In the genomic region with DNA sequence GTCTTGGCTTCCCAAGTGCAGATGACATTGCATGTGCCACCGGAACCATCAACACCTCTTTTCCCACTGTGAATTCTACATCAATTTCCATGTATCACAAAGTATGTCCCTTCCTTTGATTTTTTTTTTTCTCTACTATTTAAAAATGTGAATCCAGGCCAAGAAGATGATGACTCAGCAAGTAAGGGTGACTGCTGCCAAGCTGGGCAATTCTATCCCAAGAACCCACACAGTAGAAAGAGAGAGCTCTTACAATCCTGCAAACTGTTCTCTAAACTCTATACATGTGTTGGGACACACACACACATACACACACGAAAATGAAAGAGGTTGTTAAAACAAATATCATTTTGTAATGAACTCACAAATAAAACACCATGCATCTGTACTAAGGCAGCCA, we compare ENCODE assay signal across 26 mouse cellular contexts. TPM values are rescaled to one million over a fixed set of nuclear protein-coding genes. Genes with fewer than 3 reads are reported as not detected.
DNase-seq lines count a peak whose midpoint lies in the region; ATAC-seq lines count a peak whose summit lies in the region.
"Had no signal": no experiment of that assay in that cellular context is flagged by ENCODE, and none has a peak within 500 bp of the region (broad histone marks: within the 10 kb centered on the region; RNA-seq: fewer than 3 reads in every experiment).

No protein-coding gene starts in this region.

- no peak overlapping the region for H3K4me2 ChIP-seq in intestine, embryonic 14.5 days (ENCODE audit: low read length)
- no peak overlapping the region for H3K4me2 ChIP-seq in intestine, embryonic 15.5 days (replicated peaks)
- H3K4me2 ChIP-seq: heart, embryonic 13.5 days; liver, embryonic 13.5 days; lung, embryonic 14.5 days; midbrain, embryonic 13.5 days had no signal

- peak; percentile 25 for DNase-seq in cerebellum, adult 9-10 months
- DNase-seq in cerebellum, adult 9-11 months, result no peak
- DNase-seq in intestine, embryonic 14.5 days (ENCODE audit: low spot score), result peak; percentile 24
- peak; percentile 25 to 34 for DNase-seq in right cerebral cortex, adult 2 months (ENCODE audit: low spot score in 2 of 2)
- no peak for DNase-seq in right cerebral cortex, postnatal 10 days (ENCODE audit: low spot score in 2 of 2)
- DNase-seq in yolk sac, embryonic 10.5 days (ENCODE audit: low spot score), result no peak
- no peak for DNase-seq in lung, adult 18-20 months
- DNase-seq: adrenal gland, postnatal 10 days; cerebellum, adult 8-10 months; forebrain, postnatal 0 days; heart, postnatal 14 days; kidney, adult 11 months; liver, embryonic 13.5 days; lung, embryonic 14.5 days; thymus, adult 2 months; thymus, postnatal 4 days had no signal

- no peaks in the 10 kb centered on the region for H3K4me1 ChIP-seq in intestine, embryonic 14.5 days (replicated peaks; ENCODE audit: control insufficient read depth, insufficient read depth, low read length)
- no peaks in the 10 kb centered on the region for H3K4me1 ChIP-seq in intestine, embryonic 15.5 days (replicated peaks)

- H3K27ac ChIP-seq in intestine, embryonic 14.5 days (ENCODE audit: low read depth), result no peak overlapping the region
- no peak overlapping the region for H3K27ac ChIP-seq in intestine, embryonic 15.5 days
- H3K27ac ChIP-seq: heart, embryonic 13.5 days; hindbrain, postnatal 0 days; kidney, postnatal 0 days; liver, embryonic 13.5 days; midbrain, embryonic 13.5 days had no signal

- H3K27me3 ChIP-seq in intestine, embryonic 14.5 days (replicated peaks; ENCODE audit: control insufficient read depth, insufficient read depth, low read length), result no peaks in the 10 kb centered on the region
- H3K27me3 ChIP-seq in intestine, embryonic 15.5 days (replicated peaks), result no peaks in the 10 kb centered on the region
- H3K27me3 ChIP-seq: heart, embryonic 13.5 days; liver, embryonic 13.5 days; midbrain, embryonic 13.5 days had no signal

- no peaks in the 10 kb centered on the region for H3K9me3 ChIP-seq in intestine, embryonic 14.5 days (ENCODE audit: control insufficient read depth, low read length)
- no peaks in the 10 kb centered on the region for H3K9me3 ChIP-seq in intestine, embryonic 15.5 days
- H3K9me3 ChIP-seq: heart, embryonic 13.5 days; liver, embryonic 13.5 days; midbrain, embryonic 13.5 days had no signal

- no peak overlapping the region for H3K9ac ChIP-seq in intestine, embryonic 14.5 days (ENCODE audit: low read length)
- H3K9ac ChIP-seq in intestine, embryonic 15.5 days, result no peak overlapping the region
- H3K9ac ChIP-seq: forebrain, postnatal 0 days; heart, embryonic 13.5 days; liver, embryonic 13.5 days; lung, embryonic 14.5 days; midbrain, embryonic 13.5 days had no signal

- ATAC-seq in intestine, embryonic 14.5 days (replicated peaks; ENCODE audit: low FRiP score, low TSS enrichment, low read depth), result no peak
- no peak for ATAC-seq in intestine, embryonic 15.5 days
- ATAC-seq: activated CD4-positive, CD25-positive, alpha-beta regulatory T cell, adult 4 months; forebrain, postnatal 0 days; hindbrain, postnatal 0 days; midbrain, embryonic 13.5 days had no signal

- 95% methylated on average over 2 of the region's 2 CpGs for WGBS in intestine, embryonic 14.5 days
- 83% methylated on average over 2 of the region's 2 CpGs for WGBS in intestine, embryonic 15.5 days

- H3K4me3 ChIP-seq in intestine, embryonic 14.5 days (ENCODE audit: low read depth, low read length), result no peak overlapping the region
- no peak overlapping the region for H3K4me3 ChIP-seq in intestine, embryonic 15.5 days (replicated peaks)
- H3K4me3 ChIP-seq: heart, embryonic 13.5 days; liver, embryonic 13.5 days; midbrain, embryonic 13.5 days had no signal

- no peaks in the 10 kb centered on the region for H3K36me3 ChIP-seq in intestine, embryonic 14.5 days (ENCODE audit: control insufficient read depth, insufficient read depth, low read length)
- H3K36me3 ChIP-seq in intestine, embryonic 15.5 days, result no peaks in the 10 kb centered on the region
- H3K36me3 ChIP-seq: heart, embryonic 13.5 days; liver, embryonic 13.5 days; midbrain, embryonic 13.5 days had no signal

RNA-seq across cellular contexts. Expression of gene Tspan13, which starts 15.1 kb away (rescaled TPM):
- polyA plus RNA-seq in intestine, embryonic 14.5 days (2014; fragmentation: Nextera tagmentation; extraction: Ambion mirVana), result 90.6 and 97.3 TPM in 2 replicates
- polyA plus RNA-seq in intestine, embryonic 15.5 days (2015; fragmentation: Nextera tagmentation; extraction: Ambion mirVana), result 136 and 138 TPM in 2 replicates

RNA-seq across cellular contexts. Expression of gene Agr2, which starts 34.5 kb away (rescaled TPM):
- 33.5 and 64.9 TPM in 2 replicates for polyA plus RNA-seq in intestine, embryonic 14.5 days (2014; fragmentation: Nextera tagmentation; extraction: Ambion mirVana)
- 234 and 297 TPM in 2 replicates for polyA plus RNA-seq in intestine, embryonic 15.5 days (2015; fragmentation: Nextera tagmentation; extraction: Ambion mirVana)
- polyA plus RNA-seq: activated CD4-positive, CD25-positive, alpha-beta regulatory T cell, adult 4 months; embryonic facial prominence, embryonic 11.5 days; forebrain, embryonic 11.5 days; hindbrain, embryonic 11.5 days; neural tube, embryonic 11.5 days had no signal

Comparison
In these comparisons a context has a peak if more than half of its experiments do, and no peak if none do; other contexts are left out.
1. DNase-seq: peak in cerebellum, adult 9-10 months (single experiment), intestine, embryonic 14.5 days (single experiment) and right cerebral cortex, adult 2 months (2 of 2); none in cerebellum, adult 9-11 months (single experiment), right cerebral cortex, postnatal 10 days (0 of 2), yolk sac, embryonic 10.5 days (single experiment) and lung, adult 18-20 months (0 of 2).